Mouse (Mus musculus) MEL (cell line): ENCODE measurements around the gene Wfdc15b. TPM values are rescaled to one million over a fixed set of nuclear protein-coding genes. Genes with fewer than 3 reads are reported as not detected.

ENCODE experiments used
- DNase-seq: peaks from one replicate; pipeline ENCODE4 v3.0.0; 2011; ENCODE audit warnings: low read depth, low spot score
- H3K27ac ChIP-seq: 2 replicates; pipeline ENCODE4 v1.5.1; 2012; ENCODE audit warnings: low read depth, mild to moderate bottlenecking, control low read depth, low read length, moderate library complexity; ENCODE audit not compliant: control insufficient read depth
- H3K27me3 ChIP-seq, 2 experiments: fragments of 150-350 bp in 1 of 2; sonication (generic) in 1 of 2; 2 replicates each; pipeline ENCODE4 v1.6.1; 2012; ENCODE audit warnings: low read length in 2 of 2, mild to moderate bottlenecking in 2 of 2, improper control_type of control experiment in 1 of 2, moderate library complexity in 1 of 2; ENCODE audit not compliant: insufficient read depth in 2 of 2, control insufficient read depth in 1 of 2
- H3K36me3 ChIP-seq, 2 experiments: 2 replicates each; pipeline ENCODE4 v1.6.1; 2012 to 2014; ENCODE audit warnings: low read length in 2 of 2, improper control_type of control experiment in 1 of 2, inconsistent platforms in 1 of 2, mild to moderate bottlenecking in 1 of 2; ENCODE audit not compliant: insufficient read depth in 2 of 2, control insufficient read depth in 1 of 2
- H3K4me1 ChIP-seq, 2 experiments: fragments of 150-350 bp in 1 of 2; sonication (generic) in 1 of 2; 2 replicates each; pipeline ENCODE4 v1.6.1; 2012; ENCODE audit warnings: low read length in 2 of 2, improper control_type of control experiment in 1 of 2, mild to moderate bottlenecking in 1 of 2; ENCODE audit not compliant: insufficient read depth in 2 of 2, control insufficient read depth in 1 of 2
- H3K4me3 ChIP-seq, 2 experiments: fragments of 150-350 bp in 1 of 2; sonication (generic) in 1 of 2; 2 replicates each; pipeline ENCODE4 v1.5.1; 2012; ENCODE audit warnings: low read depth in 2 of 2, low read length in 2 of 2, mild to moderate bottlenecking in 2 of 2, moderate library complexity in 2 of 2, control low read depth in 1 of 2, improper control_type of control experiment in 1 of 2; ENCODE audit not compliant: control insufficient read depth in 1 of 2, insufficient read depth in 1 of 2
- H3K79me2 ChIP-seq: 2 replicates; pipeline ENCODE4 v1.6.1; 2012; ENCODE audit warnings: mild to moderate bottlenecking, low read length, moderate library complexity; ENCODE audit not compliant: control insufficient read depth, poor library complexity, insufficient read depth
- H3K9ac ChIP-seq: 2 replicates; pipeline ENCODE4 v1.6.1; 2012; ENCODE audit warnings: low read depth, mild to moderate bottlenecking, control low read depth, low read length, moderate library complexity; ENCODE audit not compliant: control insufficient read depth, poor library complexity, severe bottlenecking
- H3K9me3 ChIP-seq: fragments of 150-350 bp; sonication (generic); replicated peaks from 2 replicates; pipeline ENCODE4 v1.6.1; 2012; ENCODE audit warnings: mild to moderate bottlenecking, low read length, improper control_type of control experiment, moderate library complexity; ENCODE audit not compliant: insufficient read depth
- CHD2 ChIP-seq: IDR thresholded peaks from 2 replicates; pipeline ENCODE4 v1.6.1; 2011; ENCODE audit warnings: low read length, improper control_type of control experiment
- E2F4 ChIP-seq: IDR thresholded peaks from 2 replicates; pipeline ENCODE4 v1.6.1; 2011; ENCODE audit warnings: low read depth, low read length, improper control_type of control experiment, borderline replicate concordance
- ELF1 ChIP-seq: IDR thresholded peaks from 2 replicates; pipeline ENCODE4 v1.6.1; 2014; ENCODE audit warnings: low read depth, mild to moderate bottlenecking, inconsistent platforms, low read length, improper control_type of control experiment, moderate library complexity
- MAZ ChIP-seq: IDR thresholded peaks from 2 replicates; pipeline ENCODE4 v1.6.1; 2012; ENCODE audit warnings: low read depth, mild to moderate bottlenecking, inconsistent platforms, low read length, improper control_type of control experiment
- MXI1 ChIP-seq: IDR thresholded peaks from 2 replicates; pipeline ENCODE4 v1.6.1; 2011; ENCODE audit warnings: mild to moderate bottlenecking, low read depth, low read length, improper control_type of control experiment
- MYB ChIP-seq: IDR thresholded peaks from 2 replicates; pipeline ENCODE4 v1.6.1; 2011; ENCODE audit warnings: mild to moderate bottlenecking, low read depth, low read length, improper control_type of control experiment
- MYC ChIP-seq: IDR thresholded peaks from 2 replicates; pipeline ENCODE4 v1.6.1; 2011; ENCODE audit warnings: low read depth, mild to moderate bottlenecking, low read length, improper control_type of control experiment, moderate library complexity
- NRF1 ChIP-seq: IDR thresholded peaks from 2 replicates; pipeline ENCODE4 v1.6.1; 2014; ENCODE audit warnings: low read depth, mild to moderate bottlenecking, inconsistent platforms, low read length, improper control_type of control experiment, moderate library complexity; ENCODE audit not compliant: poor library complexity, insufficient read depth, severe bottlenecking
- POLR2A ChIP-seq, 2 experiments: IDR thresholded peaks; 2 replicates each; pipeline ENCODE4 v1.6.1; 2011 to 2012; ENCODE audit warnings: low read length in 2 of 2, mild to moderate bottlenecking in 2 of 2, control low read depth in 1 of 2, improper control_type of control experiment in 1 of 2, low read depth in 1 of 2, moderate library complexity in 1 of 2; ENCODE audit not compliant: control insufficient read depth in 1 of 2, insufficient read depth in 1 of 2, poor library complexity in 1 of 2
- RAD21 ChIP-seq: IDR thresholded peaks from 2 replicates; pipeline ENCODE4 v1.6.1; 2011; ENCODE audit warnings: mild to moderate bottlenecking, low read depth, low read length, improper control_type of control experiment
- RCOR1 ChIP-seq: IDR thresholded peaks from 2 replicates; pipeline ENCODE4 v1.6.1; 2012; ENCODE audit warnings: low read depth, mild to moderate bottlenecking, inconsistent platforms, low read length, improper control_type of control experiment
- SMC3 ChIP-seq: IDR thresholded peaks from 2 replicates; pipeline ENCODE4 v1.6.1; 2011; ENCODE audit warnings: low read depth, low read length, improper control_type of control experiment
- ZC3H11A ChIP-seq: IDR thresholded peaks from 2 replicates; pipeline ENCODE4 v1.6.1; 2012; ENCODE audit warnings: low read depth, mild to moderate bottlenecking, inconsistent platforms, low read length, improper control_type of control experiment
- ZMIZ1 ChIP-seq: IDR thresholded peaks from 2 replicates; pipeline ENCODE4 v1.6.1; 2012; ENCODE audit warnings: low read depth, mild to moderate bottlenecking, inconsistent platforms, low read length, improper control_type of control experiment, moderate library complexity
- polyA plus RNA-seq, 2 experiments: library from polyadenylated mRNA; stranded (reverse) in 1 of 2; unstranded in 1 of 2; fragments of >175 nt in 1 of 2; fragments of >200 nt in 1 of 2; gene quantifications; 2 replicates each; pipeline versions ENCODE4 v1.2.1 to v1.2.4; 2012; ENCODE audit warnings: low replicate concordance in 2 of 2, low read depth in 1 of 2; ENCODE audit not compliant: insufficient read length in 2 of 2, insufficient read depth in 1 of 2, missing spikeins in 1 of 2
- total RNA-seq: library from RNA; depleted of rRNA; stranded (reverse); fragments of 300-350 nt; gene quantifications from 2 replicates; pipeline ENCODE4 v1.2.3, GENCODE M21; 2012

Wfdc15b gene
- total and polyA plus RNA-seq, 3 experiments, result not detected

GRCm38 (mm10) chr2:164199626-164200327 lies 21.7 kb downstream of the Wfdc15b start, which contains the start of gene Wfdc15a:
Gene Wfdc15a (minus strand): TSS chr2:164200130.
- no peak within 1 kb of the TSS for H3K27ac ChIP-seq
- no peak for DNase-seq
- no peak for TF ChIP-seq ZC3H11A
- no peak for TF ChIP-seq MXI1
- no peak for TF ChIP-seq CHD2
- TF ChIP-seq RAD21, result no peak
- TF ChIP-seq RCOR1, result no peak
- no peak for TF ChIP-seq ZMIZ1
- TF ChIP-seq MYC, result no peak
- TF ChIP-seq, all 39 proteins: peak for 0
- Histone ChIP-seq H3K79me2 (no peaks in the 10 kb centered on the region), H3K9me3 (no peaks in the 10 kb centered on the region), H3K4me3 (no peak within 1 kb of the TSS), H3K4me1 (no peaks in the 10 kb centered on the region), H3K27me3 (peaks cover 3 to 5% of the 10 kb centered on the region in 2 experiments; a peak in 3 of 4 replicates), H3K36me3 (no peaks in the 10 kb centered on the region), H3K9ac (no peak within 1 kb of the TSS)

- H3K27ac ChIP-seq, result no peak overlapping the region
- no peak for DNase-seq
- H3K36me3 ChIP-seq, result no peaks in the 10 kb centered on the region
- no peaks in the 10 kb centered on the region for H3K4me1 ChIP-seq
- H3K27me3 ChIP-seq, result peaks cover 8 to 13% of the 10 kb centered on the region in 2 experiments
- no peak overlapping the region for H3K9ac ChIP-seq
- no peak for TF ChIP-seq MYB
- no peak for TF ChIP-seq MYC
- no peak for TF ChIP-seq CHD2
- no peak for TF ChIP-seq POLR2A (IDR thresholded peaks at IDR 0.05; ENCODE audit: control insufficient read depth in 1 of 2, insufficient read depth in 1 of 2, low read depth in 1 of 2, low read length in 2 of 2, poor library complexity in 1 of 2)
- no peak for TF ChIP-seq ELF1
- no peak for TF ChIP-seq ZMIZ1
- no peak for TF ChIP-seq E2F4
- TF ChIP-seq MAZ, result no peak
- TF ChIP-seq MXI1, result no peak
- no peak for TF ChIP-seq SMC3
- TF ChIP-seq ZC3H11A, result no peak
- no peak for TF ChIP-seq NRF1
- no peak overlapping the region for H3K4me3 ChIP-seq
- H3K9me3 ChIP-seq, result no peaks in the 10 kb centered on the region
- no peaks in the 10 kb centered on the region for H3K79me2 ChIP-seq
Observed at GRCm38 (mm10) chr2:164196700-164196990, 24.8 kb downstream of the Wfdc15b start.
